Mouse (Mus musculus) C2C12 (cell line): ENCODE results near the gene Rbm4b.

Source experiments
- CTCF ChIP-seq: IDR thresholded peaks from one replicate; pipeline ENCODE4 v1.5.1; 2011; ENCODE audit not compliant: control insufficient read depth, insufficient read depth, insufficient read length
- FOSL1 ChIP-seq: IDR thresholded peaks from one replicate; pipeline ENCODE4 v1.8.0; 2011; ENCODE audit warnings: mild to moderate bottlenecking, low read length; ENCODE audit not compliant: poor library complexity, insufficient read depth, severe bottlenecking
- USF1 ChIP-seq: IDR thresholded peaks from one replicate; pipeline ENCODE4 v1.6.1; 2011; ENCODE audit warnings: low read depth, mild to moderate bottlenecking, control low read depth, moderate library complexity

DNA sequence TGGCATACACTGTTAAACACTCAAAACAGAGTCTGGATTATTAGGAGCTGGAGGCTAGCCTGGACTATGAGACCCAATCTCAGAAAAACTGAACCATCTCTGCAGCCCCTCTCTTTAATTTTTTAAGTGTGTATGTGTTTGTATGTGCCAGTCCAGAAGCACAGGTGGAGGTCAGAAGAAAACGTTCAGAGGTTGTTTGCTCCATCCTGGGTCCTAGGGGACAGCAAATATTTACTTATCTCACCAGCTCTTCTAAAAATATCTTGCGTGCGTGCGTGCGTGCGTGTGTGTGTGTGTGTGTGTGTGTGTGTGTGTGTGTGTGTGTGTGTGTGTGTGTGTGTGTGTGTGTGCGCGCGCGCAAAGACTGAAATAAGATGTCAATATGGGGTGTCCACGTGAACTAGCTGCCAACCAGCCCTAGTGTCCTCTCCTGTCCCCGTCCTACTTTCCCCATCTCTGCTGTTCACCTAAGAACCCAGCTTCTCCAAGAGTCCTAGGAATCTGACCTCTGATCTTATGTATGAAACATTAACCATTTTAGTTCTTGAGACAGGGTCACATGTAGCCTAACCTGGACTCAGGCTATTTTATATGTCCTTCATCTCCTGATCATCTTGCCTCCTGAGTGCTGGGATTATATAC, 11.3 kb downstream of the Rbm4b start:
- no peak for TF ChIP-seq CTCF
- TF ChIP-seq USF1: no peak
- TF ChIP-seq FOSL1: no peak
